Mouse (Mus musculus): ENCODE results near the gene Krt80.

GRCm38 (mm10) chr15:101369382-101370100 lies 421 bp downstream of the Krt80 start:
- TF ChIP-seq GATA1 (IDR thresholded peaks at IDR 0.05; ENCODE audit: borderline replicate concordance, low read length), result no peak
- TF ChIP-seq FLI1 (IDR thresholded peaks at IDR 0.05; ENCODE audit: low read length), result no peak

All from megakaryocyte, embryonic 14.5 days (primary cell).